Mouse (Mus musculus): ENCODE results near the gene Psmd11. TPM values are rescaled to one million over a fixed set of nuclear protein-coding genes. Genes with fewer than 3 reads are reported as not detected.

Gene Psmd11
- total and polyA plus RNA-seq, 3 experiments: 50.1 to 186 (median 109) TPM

DNA sequence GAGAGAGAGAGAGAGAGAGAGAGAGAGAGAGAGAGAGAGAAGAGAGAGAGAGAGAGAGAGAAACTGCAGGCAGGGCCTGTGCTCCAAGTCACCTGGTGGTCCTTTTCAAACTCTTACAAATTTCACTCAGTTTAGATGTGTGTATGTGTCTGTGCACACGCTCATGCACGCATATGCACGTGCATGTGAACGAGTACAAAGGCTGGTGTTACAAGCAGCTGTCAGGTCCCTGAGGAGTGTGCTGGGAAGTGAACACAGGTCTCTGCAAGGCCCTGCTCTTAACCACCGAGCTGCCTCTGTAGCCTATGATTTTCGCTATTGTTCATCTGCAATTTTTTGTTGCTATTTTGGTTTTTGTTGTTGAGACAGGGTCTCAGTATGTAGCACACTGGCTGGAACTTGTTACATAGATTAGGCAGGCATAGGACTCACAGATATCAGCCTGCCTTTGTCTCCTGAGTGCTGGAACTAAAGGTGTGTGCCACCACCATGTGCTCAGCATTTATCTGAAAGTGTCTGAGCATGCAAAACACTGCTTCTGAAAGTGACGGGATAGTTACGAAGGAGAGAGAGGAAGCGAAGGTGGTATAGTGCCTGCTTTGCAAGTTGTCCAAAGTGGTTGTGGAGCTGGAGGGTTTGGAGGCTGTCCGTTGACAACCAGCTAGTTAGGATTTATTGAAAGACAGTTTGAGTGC lies 69.0 kb downstream of the Psmd11 start:
- Histone ChIP-seq H3K9me3 (replicated peaks) (no peaks in the 10 kb centered on the region), H3K4me1 (ENCODE audit: insufficient read depth, low read depth, low read length) (no peaks in the 10 kb centered on the region), H3K27me3 (ENCODE audit: insufficient read depth, low read length) (0 out of 2 replicates have a peak, but pooled peaks cover 12% of the 10 kb centered on the region), H3K36me3 (replicated peaks) (no peaks in the 10 kb centered on the region), H3K4me3 (ENCODE audit: low read depth, low read length) (no peak overlapping the region)
- TF ChIP-seq CTCF (IDR thresholded peaks at IDR 0.05; ENCODE audit: low read depth, low read length): no peak
- TF ChIP-seq TAL1 (conservative IDR thresholded peaks at IDR 0.05; ENCODE audit: low read depth, low read length): no peak
- TF ChIP-seq POLR2AphosphoS5 (IDR thresholded peaks at IDR 0.05; ENCODE audit: insufficient replicate concordance, low read depth, low read length): no peak
- no peak for TF ChIP-seq GATA2 (IDR thresholded peaks at IDR 0.05; ENCODE audit: borderline replicate concordance, low read depth, low read length)
- no peak for TF ChIP-seq GATA1 (IDR thresholded peaks at IDR 0.05; ENCODE audit: borderline replicate concordance, low read length)
- ATAC-seq (ENCODE audit: extremely low read depth, insufficient number of reproducible peaks, low FRiP score, poor library complexity, severe bottlenecking) (no peak), DNase-seq (ENCODE audit: low spot score) (no peak)

DNA sequence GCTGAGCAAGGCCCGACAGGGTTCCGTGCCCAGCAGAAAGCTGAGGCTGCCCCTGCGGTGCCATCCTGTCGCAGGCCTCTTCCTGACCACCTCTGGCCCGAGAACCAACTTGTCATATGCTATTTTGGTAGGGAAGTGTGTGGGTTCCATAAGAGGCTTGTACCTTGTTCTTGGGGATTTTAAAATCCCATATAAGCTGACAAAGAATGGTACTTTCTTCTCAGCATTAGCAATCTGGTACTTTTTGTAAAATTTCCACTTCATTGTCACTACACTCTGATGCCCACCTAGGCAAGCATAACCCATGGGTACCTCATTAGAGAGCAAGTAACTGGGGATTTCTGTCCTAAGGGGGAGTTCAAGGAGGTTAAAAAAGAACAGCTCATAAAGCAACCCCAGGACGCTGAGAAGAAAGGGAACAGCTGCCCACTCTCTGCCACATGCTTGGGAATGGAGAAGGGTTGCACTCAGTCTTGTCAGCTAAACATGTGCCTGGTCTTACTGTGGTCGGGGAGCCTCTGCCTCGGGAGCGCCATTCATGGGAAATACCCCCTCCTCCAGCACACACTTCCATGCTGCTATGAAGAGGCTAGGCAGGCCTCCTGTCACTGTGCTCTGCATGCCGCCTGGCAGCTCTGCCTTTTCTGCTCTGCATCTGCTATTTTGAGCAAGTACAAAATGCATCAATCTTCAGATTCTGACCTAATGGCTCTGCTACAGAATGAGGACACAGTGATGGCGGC lies 70.1 kb downstream of the Psmd11 start:
- H3K9me3 ChIP-seq (replicated peaks): no peaks in the 10 kb centered on the region
- no peak for ATAC-seq (ENCODE audit: extremely low read depth, insufficient number of reproducible peaks, low FRiP score, poor library complexity, severe bottlenecking)
- H3K4me3 ChIP-seq (ENCODE audit: low read depth, low read length): no peak overlapping the region
- H3K27me3 ChIP-seq (ENCODE audit: insufficient read depth, low read length): 0 out of 2 replicates have a peak, but pooled peaks cover 10% of the 10 kb centered on the region
- H3K36me3 ChIP-seq (replicated peaks): no peaks in the 10 kb centered on the region
- no peak for TF ChIP-seq GATA2 (IDR thresholded peaks at IDR 0.05; ENCODE audit: borderline replicate concordance, low read depth, low read length)
- no peak for TF ChIP-seq TAL1 (conservative IDR thresholded peaks at IDR 0.05; ENCODE audit: low read depth, low read length)
- no peak for TF ChIP-seq CTCF (IDR thresholded peaks at IDR 0.05; ENCODE audit: low read depth, low read length)
- TF ChIP-seq GATA1 (IDR thresholded peaks at IDR 0.05; ENCODE audit: borderline replicate concordance, low read length): no peak
- TF ChIP-seq POLR2AphosphoS5 (IDR thresholded peaks at IDR 0.05; ENCODE audit: insufficient replicate concordance, low read depth, low read length): no peak
- no peak for DNase-seq (ENCODE audit: low spot score)
- H3K4me1 ChIP-seq (ENCODE audit: insufficient read depth, low read depth, low read length): no peaks in the 10 kb centered on the region

GRCm38 (mm10) chr11:80499550-80499952 lies 71.1 kb downstream of the Psmd11 start:
- TF ChIP-seq POLR2AphosphoS5 (IDR thresholded peaks at IDR 0.05; ENCODE audit: insufficient replicate concordance, low read depth, low read length) (no peak), GATA2 (IDR thresholded peaks at IDR 0.05; ENCODE audit: borderline replicate concordance, low read depth, low read length) (no peak), TAL1 (conservative IDR thresholded peaks at IDR 0.05; ENCODE audit: low read depth, low read length) (no peak), CTCF (IDR thresholded peaks at IDR 0.05; ENCODE audit: low read depth, low read length) (no peak), GATA1 (IDR thresholded peaks at IDR 0.05; ENCODE audit: borderline replicate concordance, low read length) (no peak)
- no peak overlapping the region for H3K4me3 ChIP-seq (ENCODE audit: low read depth, low read length)
- H3K4me1 ChIP-seq (ENCODE audit: insufficient read depth, low read depth, low read length): no peaks in the 10 kb centered on the region
- ATAC-seq (ENCODE audit: extremely low read depth, insufficient number of reproducible peaks, low FRiP score, poor library complexity, severe bottlenecking) (no peak), DNase-seq (ENCODE audit: low spot score) (no peak)
- no peaks in the 10 kb centered on the region for H3K9me3 ChIP-seq (replicated peaks)
- peaks cover 8% of the 10 kb centered on the region; the same call in 1 of the 2 replicates for H3K27me3 ChIP-seq (ENCODE audit: insufficient read depth, low read length)
- no peaks in the 10 kb centered on the region for H3K36me3 ChIP-seq (replicated peaks)

GRCm38 (mm10) chr11:80503281-80503680 lies 74.9 kb downstream of the Psmd11 start:
- peaks cover 3% of the 10 kb centered on the region; the same call in 1 of the 2 replicates for H3K27me3 ChIP-seq (ENCODE audit: insufficient read depth, low read length)
- TF ChIP-seq GATA1 (IDR thresholded peaks at IDR 0.05; ENCODE audit: borderline replicate concordance, low read length): no peak
- no peak for TF ChIP-seq GATA2 (IDR thresholded peaks at IDR 0.05; ENCODE audit: borderline replicate concordance, low read depth, low read length)
- no peak for TF ChIP-seq POLR2AphosphoS5 (IDR thresholded peaks at IDR 0.05; ENCODE audit: insufficient replicate concordance, low read depth, low read length)
- no peak for TF ChIP-seq CTCF (IDR thresholded peaks at IDR 0.05; ENCODE audit: low read depth, low read length)
- no peak for TF ChIP-seq TAL1 (conservative IDR thresholded peaks at IDR 0.05; ENCODE audit: low read depth, low read length)
- H3K9me3 ChIP-seq (replicated peaks): no peaks in the 10 kb centered on the region
- DNase-seq (ENCODE audit: low spot score) (no peak), ATAC-seq (ENCODE audit: extremely low read depth, insufficient number of reproducible peaks, low FRiP score, poor library complexity, severe bottlenecking) (no peak)
- no peaks in the 10 kb centered on the region for H3K36me3 ChIP-seq (replicated peaks)
- H3K4me1 ChIP-seq (ENCODE audit: insufficient read depth, low read depth, low read length): no peaks in the 10 kb centered on the region
- H3K4me3 ChIP-seq (ENCODE audit: low read depth, low read length): no peak overlapping the region

DNA sequence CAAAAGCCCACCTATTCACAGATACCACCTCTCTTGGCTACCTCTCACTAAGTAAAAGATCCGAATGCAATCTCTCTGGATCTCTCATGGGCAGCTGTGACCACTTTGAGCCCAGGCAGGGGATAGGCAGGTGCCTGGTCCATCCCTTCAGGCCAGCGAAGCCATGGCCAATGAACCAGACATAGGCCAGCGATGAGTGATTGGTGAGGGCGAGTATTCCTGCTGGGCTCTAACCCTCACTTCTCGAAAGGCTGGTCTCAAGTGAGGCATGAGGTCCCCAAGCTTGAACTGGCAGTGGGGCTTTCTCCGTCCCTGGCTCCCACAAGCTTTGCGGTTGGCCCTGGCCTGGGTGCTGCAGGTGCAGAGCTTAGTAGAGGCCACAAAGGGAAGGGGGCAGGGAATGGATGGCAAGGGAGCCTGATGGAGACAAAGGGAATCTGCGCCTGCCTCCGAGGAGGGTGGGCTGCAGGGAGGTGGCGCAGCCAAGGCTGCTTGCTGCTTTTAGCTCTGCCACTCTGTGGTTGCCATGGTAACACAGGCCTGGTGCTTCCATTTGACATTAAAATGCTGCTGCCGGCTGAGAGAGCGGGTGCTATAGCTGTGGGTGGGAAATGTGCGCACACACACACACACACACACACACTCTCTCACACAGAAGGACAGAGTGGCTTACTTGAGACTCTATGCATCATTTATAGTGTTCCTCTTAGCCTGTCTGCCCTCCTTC lies 75.5 kb downstream of the Psmd11 start:
- H3K27me3 ChIP-seq (ENCODE audit: insufficient read depth, low read length): peaks cover 3% of the 10 kb centered on the region; the same call in 1 of the 2 replicates
- H3K4me1 ChIP-seq (ENCODE audit: insufficient read depth, low read depth, low read length): no peaks in the 10 kb centered on the region
- DNase-seq (ENCODE audit: low spot score) (no peak), ATAC-seq (ENCODE audit: extremely low read depth, insufficient number of reproducible peaks, low FRiP score, poor library complexity, severe bottlenecking) (no peak)
- H3K4me3 ChIP-seq (ENCODE audit: low read depth, low read length): no peak overlapping the region
- no peaks in the 10 kb centered on the region for H3K36me3 ChIP-seq (replicated peaks)
- H3K9me3 ChIP-seq (replicated peaks): no peaks in the 10 kb centered on the region
- TF ChIP-seq GATA1 (IDR thresholded peaks at IDR 0.05; ENCODE audit: borderline replicate concordance, low read length): no peak

Data from G1E (cell line).